Mouse (Mus musculus) cortical plate, adult 2 months (tissue): ENCODE measurements around the gene Ncaph2.

Source experiments
- CTCF ChIP-seq: fragments of 200-500 bp; IDR thresholded peaks from 2 replicates; pipeline ENCODE4 v1.5.1; 2011; ENCODE audit warnings: mild to moderate bottlenecking, control low read depth, low read length; ENCODE audit not compliant: insufficient read depth; ENCODE audit errors: extremely low read depth
- POLR2A ChIP-seq: fragments of 200-500 bp; IDR thresholded peaks from 2 replicates; pipeline ENCODE4 v1.6.1; 2011; ENCODE audit warnings: mild to moderate bottlenecking, low read length, control low read depth; ENCODE audit not compliant: insufficient read depth; ENCODE audit errors: extremely low read depth

- TF ChIP-seq CTCF (no peak), POLR2A (no peak)
Observed at GRCm38 (mm10) chr15:89341678-89342077, 13.8 kb upstream of the Ncaph2 start.
